Mouse (Mus musculus) spleen, adult 2 months (tissue): ENCODE data around the gene Acsf3.

Experiments used
- CTCF ChIP-seq: fragments of 200-500 bp; IDR thresholded peaks from 2 replicates; pipeline ENCODE4 v1.5.1; 2011; ENCODE audit warnings: mild to moderate bottlenecking, inconsistent platforms; ENCODE audit not compliant: insufficient read depth, insufficient read length, insufficient replicate concordance; ENCODE audit errors: extremely low read depth
- POLR2A ChIP-seq: fragments of 200-500 bp; IDR thresholded peaks from 2 replicates; pipeline ENCODE4 v1.6.1; 2011; ENCODE audit warnings: low read depth, low read length, inconsistent platforms

DNA sequence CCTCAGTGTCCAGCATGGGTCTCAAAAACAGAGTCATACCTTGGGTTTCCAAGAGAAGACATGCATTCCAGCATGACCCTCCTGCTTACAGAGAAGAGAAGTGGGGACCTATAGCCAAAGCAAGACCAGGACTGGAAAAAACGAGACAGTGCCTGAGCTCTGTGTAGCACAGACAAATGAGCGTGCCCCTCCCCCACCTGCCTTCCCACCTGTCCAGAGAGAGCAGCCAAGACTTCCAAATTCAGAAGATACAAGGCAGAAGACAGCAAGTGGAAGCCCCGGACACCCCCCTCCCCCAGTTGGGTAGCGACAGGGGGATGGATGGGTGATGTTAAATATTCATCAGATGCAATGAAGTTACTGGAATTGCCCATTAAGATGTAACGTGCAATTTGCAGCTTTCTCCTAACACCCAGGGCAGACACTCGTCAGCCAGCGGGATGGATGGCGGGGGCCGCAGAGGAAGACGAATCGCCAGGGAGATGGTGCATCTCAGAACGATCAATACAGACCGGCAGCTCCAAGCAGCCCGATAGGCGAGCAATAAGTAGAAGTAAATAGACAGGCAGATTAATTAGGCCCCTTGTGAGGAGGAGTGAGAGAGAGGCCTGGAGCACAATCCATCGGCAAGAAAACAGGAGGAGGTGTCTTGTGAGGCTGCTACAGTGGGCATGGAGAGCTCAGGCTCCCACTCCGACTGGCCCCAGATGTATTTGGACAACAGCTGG lies 30.1 kb upstream of the Acsf3 start:
- TF ChIP-seq POLR2A (no peak), CTCF (no peak)
